Mouse (Mus musculus) bone marrow, adult 2 months (tissue): ENCODE data around the gene Map4k5. TPM values are rescaled to one million over a fixed set of nuclear protein-coding genes. Genes with fewer than 3 reads are reported as not detected.

ENCODE experiments used
- H3K27ac ChIP-seq: fragments of 200-500 bp; 2 replicates; pipeline ENCODE4 v1.5.1; 2012; ENCODE audit warnings: low read depth, mild to moderate bottlenecking, control low read depth, inconsistent platforms, low read length; ENCODE audit not compliant: control insufficient read depth, poor library complexity, insufficient read depth
- H3K4me1 ChIP-seq: fragments of 200-500 bp; 2 replicates; pipeline ENCODE4 v1.6.1; 2011; ENCODE audit warnings: low read length; ENCODE audit not compliant: control insufficient read depth, insufficient read depth
- H3K4me3 ChIP-seq: fragments of 200-500 bp; replicated peaks from 2 replicates; pipeline ENCODE3; 2011; ENCODE audit warnings: mild to moderate bottlenecking, low read depth, low read length, control low read depth; ENCODE audit not compliant: control insufficient read depth
- CTCF ChIP-seq: fragments of 200-500 bp; IDR thresholded peaks from 2 replicates; pipeline ENCODE4 v1.5.1; 2011; ENCODE audit warnings: low read length, control low read depth; ENCODE audit not compliant: control insufficient read depth, insufficient read depth
- POLR2A ChIP-seq: fragments of 200-500 bp; IDR thresholded peaks from 2 replicates; pipeline ENCODE4 v1.6.1; 2011; ENCODE audit warnings: low read depth, mild to moderate bottlenecking, control low read depth, low read length, borderline replicate concordance; ENCODE audit not compliant: control insufficient read depth
- WGBS: fragments of 180-500 bp; shearing (Covaris S2); methylation state at CpG from one replicate; pipeline ENCODE4 v1.1.7; 2018; 5-methylcytosine and 5-hydroxymethylcytosine counted together
- polyA plus RNA-seq: library from polyadenylated mRNA; stranded (reverse); fragments of >200 nt; gene quantifications from 2 replicates; pipeline ENCODE4 v1.2.4, GENCODE M21; 2011; ENCODE audit warnings: low replicate concordance; ENCODE audit not compliant: missing spikeins, insufficient read depth, insufficient read length

The Map4k5 gene
- polyA plus RNA-seq, 1 experiment: 21.5 TPM

GRCm38 (mm10) chr12:69858847-69859246 is 34.2 kb downstream of the Map4k5 start:
- H3K27ac ChIP-seq: peak overlapping the region; percentile 61; the same call in 1 of the 2 replicates
- H3K4me1 ChIP-seq: peaks cover 3% of the 10 kb centered on the region; the same call in 1 of the 2 replicates
- TF ChIP-seq POLR2A (no peak), CTCF (no peak)
- no peak overlapping the region for H3K4me3 ChIP-seq
- 59% methylated on average over 4 of the region's 4 CpGs for WGBS

GRCm38 (mm10) chr12:69857597-69857996 is 35.4 kb downstream of the Map4k5 start:
- 87% methylated on average over 2 of the region's 2 CpGs for WGBS
- no peak overlapping the region for H3K4me3 ChIP-seq
- TF ChIP-seq POLR2A: no peak
- TF ChIP-seq CTCF: no peak
- peaks cover 1% of the 10 kb centered on the region; the same call in 1 of the 2 replicates for H3K4me1 ChIP-seq
- H3K27ac ChIP-seq: no peak overlapping the region

DNA sequence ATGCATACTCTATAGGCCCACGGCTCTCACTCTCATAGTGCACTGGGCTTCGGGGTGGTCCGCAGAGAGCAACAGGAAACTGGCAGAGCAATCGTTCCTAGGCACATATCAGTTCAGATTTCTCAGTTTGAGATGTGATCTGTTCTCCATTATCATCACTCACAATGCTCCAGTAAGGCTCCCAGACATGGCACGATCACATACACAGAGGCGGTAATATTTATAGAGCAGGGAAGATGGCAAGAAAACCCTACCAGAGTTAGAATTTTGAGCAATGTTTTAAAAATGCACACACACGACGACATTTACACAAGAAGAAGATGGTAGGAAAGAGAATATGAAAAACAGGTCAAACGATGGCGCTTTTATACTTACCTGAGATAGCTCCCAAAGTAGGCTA is 36.6 kb downstream of the Map4k5 start:
- TF ChIP-seq POLR2A (no peak), CTCF (no peak)
- WGBS: 92% methylated on average over 10 of the region's 10 CpGs
- Histone ChIP-seq H3K4me3 (no peak overlapping the region), H3K27ac (no peak overlapping the region), H3K4me1 (peaks cover 1% of the 10 kb centered on the region; the same call in 1 of the 2 replicates)

DNA sequence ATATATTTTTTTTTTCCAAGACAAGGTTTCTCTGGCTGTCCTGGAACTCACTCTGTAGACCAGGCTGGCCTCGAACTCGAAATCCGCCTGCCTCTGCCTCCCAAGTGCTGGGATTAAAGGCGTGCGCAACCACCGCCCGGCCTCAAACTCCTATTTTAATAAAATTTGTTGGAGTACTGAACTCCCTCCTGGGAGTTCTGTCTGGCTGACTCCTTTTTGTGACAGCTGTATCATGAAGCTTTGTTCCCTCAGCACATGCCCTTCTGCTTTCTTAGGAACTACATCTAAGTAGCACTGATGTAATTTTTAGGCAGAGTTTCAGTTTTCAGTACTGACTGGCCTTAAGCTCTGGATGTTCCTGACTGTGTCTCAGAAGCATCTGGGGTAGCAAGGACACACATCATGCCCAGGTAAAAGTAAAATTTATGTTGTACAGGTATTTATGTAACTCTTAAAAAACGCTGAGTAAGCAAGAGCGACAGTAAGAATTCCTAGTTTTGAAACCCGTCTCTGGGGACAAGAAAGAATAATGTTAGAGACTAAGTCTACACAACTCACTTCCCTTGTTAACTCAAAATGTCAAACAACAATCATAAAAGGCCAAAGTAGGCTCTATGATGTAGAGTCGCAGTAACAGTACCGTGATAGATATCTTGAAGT is 37.2 kb downstream of the Map4k5 start:
- TF ChIP-seq POLR2A (no peak), CTCF (no peak)
- 94% methylated on average over 12 of the region's 12 CpGs for WGBS
- Histone ChIP-seq H3K4me1 (no peaks in the 10 kb centered on the region; the same call in 1 of the 2 replicates), H3K4me3 (no peak overlapping the region), H3K27ac (no peak overlapping the region)

- Histone ChIP-seq H3K4me1 (no peaks in the 10 kb centered on the region; the same call in 1 of the 2 replicates), H3K4me3 (no peak overlapping the region), H3K27ac (no peak overlapping the region)
- WGBS: 42% methylated on average over 2 of the region's 2 CpGs
- TF ChIP-seq POLR2A (no peak), CTCF (no peak)
Observed at GRCm38 (mm10) chr12:69853942-69854341, 39.1 kb downstream of the Map4k5 start.

GRCm38 (mm10) chr12:69853387-69853786 is 39.6 kb downstream of the Map4k5 start:
- Histone ChIP-seq H3K27ac (no peak overlapping the region), H3K4me3 (no peak overlapping the region), H3K4me1 (no peaks in the 10 kb centered on the region; the same call in 1 of the 2 replicates)
- TF ChIP-seq CTCF (no peak), POLR2A (no peak)
- WGBS: 47% methylated on average over 11 of the region's 11 CpGs

GRCm38 (mm10) chr12:69852288-69852687 is 40.7 kb downstream of the Map4k5 start:
- Histone ChIP-seq H3K4me3 (no peak overlapping the region), H3K27ac (no peak overlapping the region), H3K4me1 (no peaks in the 10 kb centered on the region; the same call in 1 of the 2 replicates)
- no peak for TF ChIP-seq CTCF
- TF ChIP-seq POLR2A: no peak
- WGBS: 94% methylated on average over 9 of the region's 9 CpGs

DNA sequence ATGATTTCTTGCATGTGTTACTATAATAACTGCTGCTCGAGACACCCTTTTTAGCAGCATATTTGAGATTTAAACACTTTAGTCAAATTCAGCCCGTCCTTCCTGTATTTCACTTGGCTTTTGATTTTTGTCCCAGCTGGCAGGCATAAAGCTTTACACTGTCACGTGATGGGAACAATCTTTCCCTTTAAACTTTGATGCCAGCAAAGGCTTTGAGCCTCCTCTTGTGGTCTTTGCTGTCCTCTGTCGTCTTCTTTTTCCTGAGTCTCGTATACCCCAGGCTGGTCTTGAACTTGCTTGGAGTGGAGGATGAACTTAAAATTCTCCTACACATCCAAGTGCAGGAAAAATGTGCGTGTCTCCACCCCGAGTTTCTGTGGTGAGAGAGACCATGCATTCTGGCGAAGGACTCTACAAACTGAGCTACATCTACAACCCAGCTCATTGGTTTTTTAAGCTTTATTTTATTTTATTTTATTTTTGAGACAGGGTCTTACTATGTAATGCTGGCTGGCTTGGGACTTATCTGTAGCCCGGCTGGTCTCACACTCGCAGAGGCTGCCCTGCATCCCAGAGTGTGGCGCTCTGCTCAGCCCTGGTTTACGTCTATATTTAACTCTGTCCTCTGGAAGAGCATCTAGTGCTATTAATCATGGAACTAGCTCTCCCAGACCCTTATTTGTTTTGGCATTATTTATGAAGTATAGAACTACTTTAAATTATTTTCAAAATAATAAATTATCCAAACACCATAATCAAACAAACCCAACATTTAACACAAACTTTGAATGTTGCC is 44.7 kb downstream of the Map4k5 start:
- Histone ChIP-seq H3K27ac (no peak overlapping the region), H3K4me3 (no peak overlapping the region), H3K4me1 (no peaks in the 10 kb centered on the region)
- 94% methylated on average over 12 of the region's 12 CpGs for WGBS
- TF ChIP-seq CTCF: no peak
- no peak for TF ChIP-seq POLR2A

GRCm38 (mm10) chr12:69846499-69846898 is 46.5 kb downstream of the Map4k5 start:
- H3K27ac ChIP-seq: no peak overlapping the region
- 85% methylated on average over 9 of the region's 9 CpGs for WGBS

More at GRCm38 (mm10) chr12:69846499-69846898, 46.5 kb downstream of the Map4k5 start:
- Histone ChIP-seq H3K4me3 (no peak overlapping the region), H3K4me1 (no peaks in the 10 kb centered on the region)
- TF ChIP-seq CTCF: no peak
- TF ChIP-seq POLR2A: no peak
